Mouse (Mus musculus): Measurements from ENCODE around the gene Rffl. TPM values are rescaled to one million over a fixed set of nuclear protein-coding genes. Genes with fewer than 3 reads are reported as not detected.

The Rffl gene
- total RNA-seq, 2 experiments from 2014 or later = 5.6 to 6.6 TPM

GRCm38 (mm10) chr11:82877726-82878344, 6.8 kb upstream of the Rffl start:
- intact Hi-C loops (cut with DNase I) = no loop called here
- DNase-seq = no peak

- intact Hi-C loops (cut with DNase I) = no loop called here
Measured at GRCm38 (mm10) chr11:82875631-82876030, 4.6 kb upstream of the Rffl start.

GRCm38 (mm10) chr11:82874924-82875323, 3.9 kb upstream of the Rffl start:
- intact Hi-C loops (cut with DNase I) = loop anchor here (5.0 kb wide), 1 partner anchor 128 kb away; no protein-coding TSS in a partner anchor
- no peak for DNase-seq

More at GRCm38 (mm10) chr11:82875631-82876030, 4.6 kb upstream of the Rffl start:
- DNase-seq = no peak

GRCm38 (mm10) chr11:82870173-82871030, 608 bp downstream of the Rffl start:
- DNase-seq = peak; percentile 60 to 71
- intact Hi-C loops (cut with DNase I) = loop anchor here (1.0 to 5.0 kb wide), 3 partner anchors 50 to 123 kb away; partner anchors contain the start of genes Cct6b and Zfp830

- intact Hi-C loops (cut with DNase I) = loop anchor here (5.0 kb wide), 1 partner anchor 122 kb away; no protein-coding TSS in a partner anchor
- DNase-seq = no peak
Measured at GRCm38 (mm10) chr11:82869506-82870172, 1.4 kb downstream of the Rffl start.

GRCm38 (mm10) chr11:82867956-82868355, 3.1 kb downstream of the Rffl start:
- intact Hi-C loops (cut with DNase I) = no loop called here
- DNase-seq = no peak

GRCm38 (mm10) chr11:82866850-82867564, 4.0 kb downstream of the Rffl start:
- intact Hi-C loops (cut with DNase I) = no loop called here
- DNase-seq = no peak

- DNase-seq = no peak
- intact Hi-C loops (cut with DNase I) = no loop called here
Measured at GRCm38 (mm10) chr11:82865957-82866356, 5.1 kb downstream of the Rffl start.

GRCm38 (mm10) chr11:82863488-82863931, 7.5 kb downstream of the Rffl start:
- no peak for DNase-seq
- intact Hi-C loops (cut with DNase I) = no loop called here

GRCm38 (mm10) chr11:82863059-82863458, 8.0 kb downstream of the Rffl start:
- DNase-seq = no peak

GRCm38 (mm10) chr11:82862638-82863037, 8.4 kb downstream of the Rffl start:
- no peak for DNase-seq

More at GRCm38 (mm10) chr11:82863059-82863458, 8.0 kb downstream of the Rffl start:
- intact Hi-C loops (cut with DNase I) = no loop called here

GRCm38 (mm10) chr11:82861558-82861957, 9.5 kb downstream of the Rffl start:
- DNase-seq = no peak
- intact Hi-C loops (cut with DNase I) = no loop called here

More at GRCm38 (mm10) chr11:82862638-82863037, 8.4 kb downstream of the Rffl start:
- intact Hi-C loops (cut with DNase I) = no loop called here

GRCm38 (mm10) chr11:82860759-82861158, 10.3 kb downstream of the Rffl start:
- intact Hi-C loops (cut with DNase I) = no loop called here
- DNase-seq = no peak

GRCm38 (mm10) chr11:82857307-82857848, 13.6 kb downstream of the Rffl start:
- DNase-seq = no peak
- intact Hi-C loops (cut with DNase I) = no loop called here

GRCm38 (mm10) chr11:82856032-82856431, 15.0 kb downstream of the Rffl start:
- intact Hi-C loops (cut with DNase I) = no loop called here
- no peak for DNase-seq

GRCm38 (mm10) chr11:82855327-82855973, 15.6 kb downstream of the Rffl start:
- DNase-seq = no peak
- intact Hi-C loops (cut with DNase I) = no loop called here

GRCm38 (mm10) chr11:82854111-82854510, 16.9 kb downstream of the Rffl start:
- intact Hi-C loops (cut with DNase I) = no loop called here
- DNase-seq = no peak

GRCm38 (mm10) chr11:82852958-82853357, 18.1 kb downstream of the Rffl start:
- DNase-seq = no peak

GRCm38 (mm10) chr11:82852540-82852939, 18.5 kb downstream of the Rffl start:
- DNase-seq = no peak
- intact Hi-C loops (cut with DNase I) = no loop called here

More at GRCm38 (mm10) chr11:82852958-82853357, 18.1 kb downstream of the Rffl start:
- intact Hi-C loops (cut with DNase I) = no loop called here

Measured in heart, postnatal 36 days (tissue).